Mouse (Mus musculus): ENCODE results near the gene Atf7ip. TPM values are rescaled to one million over a fixed set of nuclear protein-coding genes. Genes with fewer than 3 reads are reported as not detected.

Gene Atf7ip
- polyA plus RNA-seq, 1 experiment from 2014 or later = 49.8 TPM

DNA sequence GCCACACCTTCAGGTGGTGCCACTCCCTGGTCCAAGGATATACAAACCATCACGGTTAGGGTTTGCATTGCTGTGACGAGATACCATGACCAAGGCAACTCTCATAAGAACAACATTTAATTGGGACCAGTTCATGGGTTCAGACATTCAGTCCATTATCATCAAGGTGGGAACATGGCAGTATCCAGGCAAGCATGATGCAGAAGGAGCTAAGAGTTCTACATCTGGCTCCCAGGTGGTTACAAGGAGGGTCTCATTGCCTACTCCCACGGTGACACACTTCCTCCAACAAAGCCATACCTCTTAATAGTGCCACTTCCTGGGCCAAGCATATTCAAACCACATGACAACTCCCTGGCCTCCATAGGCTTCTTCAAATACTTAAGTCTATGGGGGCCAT is 2.7 kb downstream of the Atf7ip start:
- Histone ChIP-seq H3K9ac (ENCODE audit: low read length) (no peak overlapping the region), H3K4me3 (ENCODE audit: low read depth, low read length) (no peak overlapping the region), H3K27ac (replicated peaks; ENCODE audit: low read depth, low read length) (no peak overlapping the region), H3K27me3 (ENCODE audit: control insufficient read depth, insufficient read depth, low read length) (no peaks in the 10 kb centered on the region), H3K36me3 (ENCODE audit: control insufficient read depth, insufficient read depth, low read length) (no peaks in the 10 kb centered on the region), H3K4me2 (ENCODE audit: low read depth, severe bottlenecking) (no peak overlapping the region), H3K9me3 (ENCODE audit: control insufficient read depth, low read length) (no peaks in the 10 kb centered on the region), H3K4me1 (ENCODE audit: control insufficient read depth, insufficient read depth, low read length) (no peaks in the 10 kb centered on the region)
- ATAC-seq (ENCODE audit: insufficient number of reproducible peaks, low FRiP score, low TSS enrichment, low read depth) (no peak), DNase-seq (ENCODE audit: low spot score) (no peak)
- WGBS = 80% methylated on average over 3 of the region's 3 CpGs

DNA sequence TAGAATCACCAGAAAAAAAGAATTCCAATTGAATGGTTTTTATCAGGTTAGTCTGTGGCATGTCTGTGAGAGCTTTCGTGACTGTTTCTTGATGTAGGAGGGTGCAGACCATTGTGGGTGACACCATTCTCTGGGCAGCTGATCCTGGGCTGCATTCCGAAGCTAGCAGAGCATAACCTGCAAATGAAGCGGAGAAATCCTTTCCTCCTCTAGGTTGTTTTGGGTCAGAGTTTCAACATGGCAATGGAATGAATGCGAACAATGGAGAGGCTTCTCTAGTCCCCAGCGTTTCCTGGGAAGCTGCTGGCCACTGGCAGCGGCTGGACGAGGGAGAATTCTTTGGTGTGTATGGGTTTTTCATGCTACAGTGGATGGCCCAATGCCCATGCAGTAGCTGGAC is 5.0 kb downstream of the Atf7ip start:
- Histone ChIP-seq H3K36me3 (ENCODE audit: control insufficient read depth, insufficient read depth, low read length) (no peaks in the 10 kb centered on the region), H3K9ac (ENCODE audit: low read length) (no peak overlapping the region), H3K4me3 (ENCODE audit: low read depth, low read length) (no peak overlapping the region), H3K9me3 (ENCODE audit: control insufficient read depth, low read length) (0 out of 2 replicates have a peak, but pooled peaks cover 2% of the 10 kb centered on the region), H3K27ac (replicated peaks; ENCODE audit: low read depth, low read length) (no peak overlapping the region), H3K27me3 (ENCODE audit: control insufficient read depth, insufficient read depth, low read length) (no peaks in the 10 kb centered on the region), H3K4me1 (ENCODE audit: control insufficient read depth, insufficient read depth, low read length) (no peaks in the 10 kb centered on the region), H3K4me2 (ENCODE audit: low read depth, severe bottlenecking) (no peak overlapping the region)
- WGBS = 87% methylated on average over 7 of the region's 7 CpGs
- ATAC-seq (ENCODE audit: insufficient number of reproducible peaks, low FRiP score, low TSS enrichment, low read depth) (no peak), DNase-seq (ENCODE audit: low spot score) (no peak)

DNA sequence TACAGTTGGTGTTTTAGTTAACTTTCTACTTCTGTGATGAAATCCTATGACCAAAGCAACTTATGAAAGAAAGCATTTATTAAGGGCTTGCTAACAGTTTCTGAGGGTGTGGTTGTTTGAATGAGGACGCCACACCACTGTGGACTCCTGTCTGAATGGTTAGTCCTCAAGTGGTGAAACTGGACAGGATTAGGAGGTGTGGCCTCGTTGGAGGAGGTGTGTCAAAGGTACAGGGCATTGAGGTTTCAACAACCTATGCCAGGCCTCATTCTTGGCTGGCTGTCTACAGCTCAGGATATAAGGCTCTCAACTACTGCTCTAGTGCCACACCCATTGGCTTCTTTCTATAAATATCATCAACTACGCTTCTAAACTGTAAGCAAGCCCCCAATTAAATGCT is 6.4 kb downstream of the Atf7ip start:
- DNase-seq (ENCODE audit: low spot score) (no peak), ATAC-seq (ENCODE audit: insufficient number of reproducible peaks, low FRiP score, low TSS enrichment, low read depth) (no peak)
- Histone ChIP-seq H3K27ac (replicated peaks; ENCODE audit: low read depth, low read length) (no peak overlapping the region), H3K9me3 (ENCODE audit: control insufficient read depth, low read length) (0 out of 2 replicates have a peak, but pooled peaks cover 2% of the 10 kb centered on the region), H3K9ac (ENCODE audit: low read length) (no peak overlapping the region), H3K27me3 (ENCODE audit: control insufficient read depth, insufficient read depth, low read length) (no peaks in the 10 kb centered on the region), H3K4me1 (ENCODE audit: control insufficient read depth, insufficient read depth, low read length) (no peaks in the 10 kb centered on the region), H3K36me3 (ENCODE audit: control insufficient read depth, insufficient read depth, low read length) (no peaks in the 10 kb centered on the region), H3K4me3 (ENCODE audit: low read depth, low read length) (no peak overlapping the region), H3K4me2 (ENCODE audit: low read depth, severe bottlenecking) (no peak overlapping the region)
- 82% methylated on average over 3 of the region's 3 CpGs for WGBS

DNA sequence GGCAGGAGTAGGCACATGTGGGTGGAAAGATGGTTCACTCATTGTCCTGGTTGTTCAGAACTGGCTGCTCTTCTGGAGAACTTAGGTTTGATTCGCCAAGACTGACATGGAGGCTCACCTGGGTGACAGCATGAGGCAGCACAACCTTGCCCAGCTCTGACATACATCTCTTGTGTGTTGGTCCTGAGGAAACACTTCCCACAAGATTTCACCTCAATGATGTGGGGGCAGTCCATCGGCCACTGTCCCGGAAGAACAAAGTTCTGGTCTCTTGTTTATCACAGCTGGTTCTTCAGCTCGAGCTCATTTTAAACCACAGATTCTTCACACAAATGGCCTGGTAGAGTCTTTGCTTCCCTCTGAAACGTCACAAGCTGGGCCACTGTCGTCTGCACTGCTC is 10.7 kb downstream of the Atf7ip start:
- WGBS = 94% methylated on average over 6 of the region's 6 CpGs
- Histone ChIP-seq H3K4me2 (ENCODE audit: low read depth, severe bottlenecking) (no peak overlapping the region), H3K27ac (replicated peaks; ENCODE audit: low read depth, low read length) (no peak overlapping the region), H3K9ac (ENCODE audit: low read length) (no peak overlapping the region), H3K27me3 (ENCODE audit: control insufficient read depth, insufficient read depth, low read length) (no peaks in the 10 kb centered on the region), H3K4me1 (ENCODE audit: control insufficient read depth, insufficient read depth, low read length) (no peaks in the 10 kb centered on the region), H3K36me3 (ENCODE audit: control insufficient read depth, insufficient read depth, low read length) (no peaks in the 10 kb centered on the region), H3K9me3 (ENCODE audit: control insufficient read depth, low read length) (0 out of 2 replicates have a peak, but pooled peaks cover 2% of the 10 kb centered on the region), H3K4me3 (ENCODE audit: low read depth, low read length) (no peak overlapping the region)
- DNase-seq (ENCODE audit: low spot score) (no peak), ATAC-seq (ENCODE audit: insufficient number of reproducible peaks, low FRiP score, low TSS enrichment, low read depth) (no peak)

DNA sequence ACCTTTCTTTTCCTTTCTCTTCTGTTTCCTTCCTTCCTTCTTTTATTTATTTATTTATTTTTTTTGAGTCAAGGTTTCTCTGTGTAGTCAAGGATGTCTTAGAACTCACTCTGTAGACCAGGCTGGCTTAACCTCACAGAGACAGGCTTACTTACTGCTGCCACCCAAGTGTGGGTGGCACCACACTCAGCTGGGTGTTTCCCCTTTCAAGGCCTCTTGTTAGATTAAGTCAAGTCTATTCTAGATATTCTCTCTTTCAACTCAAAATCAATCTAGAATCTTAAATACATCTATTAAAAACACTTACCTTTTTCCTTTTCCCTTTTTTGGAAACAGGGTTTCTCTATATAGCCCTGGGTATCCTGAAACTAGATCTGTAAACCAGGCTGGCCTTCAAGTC is 11.3 kb downstream of the Atf7ip start:
- ATAC-seq (ENCODE audit: insufficient number of reproducible peaks, low FRiP score, low TSS enrichment, low read depth) = no peak
- Histone ChIP-seq H3K9ac (ENCODE audit: low read length) (no peak overlapping the region), H3K4me3 (ENCODE audit: low read depth, low read length) (no peak overlapping the region), H3K27me3 (ENCODE audit: control insufficient read depth, insufficient read depth, low read length) (no peaks in the 10 kb centered on the region), H3K27ac (replicated peaks; ENCODE audit: low read depth, low read length) (no peak overlapping the region), H3K9me3 (ENCODE audit: control insufficient read depth, low read length) (0 out of 2 replicates have a peak, but pooled peaks cover 2% of the 10 kb centered on the region), H3K36me3 (ENCODE audit: control insufficient read depth, insufficient read depth, low read length) (no peaks in the 10 kb centered on the region), H3K4me2 (ENCODE audit: low read depth, severe bottlenecking) (no peak overlapping the region), H3K4me1 (ENCODE audit: control insufficient read depth, insufficient read depth, low read length) (no peaks in the 10 kb centered on the region)
- no peak for DNase-seq (ENCODE audit: low spot score)

DNA sequence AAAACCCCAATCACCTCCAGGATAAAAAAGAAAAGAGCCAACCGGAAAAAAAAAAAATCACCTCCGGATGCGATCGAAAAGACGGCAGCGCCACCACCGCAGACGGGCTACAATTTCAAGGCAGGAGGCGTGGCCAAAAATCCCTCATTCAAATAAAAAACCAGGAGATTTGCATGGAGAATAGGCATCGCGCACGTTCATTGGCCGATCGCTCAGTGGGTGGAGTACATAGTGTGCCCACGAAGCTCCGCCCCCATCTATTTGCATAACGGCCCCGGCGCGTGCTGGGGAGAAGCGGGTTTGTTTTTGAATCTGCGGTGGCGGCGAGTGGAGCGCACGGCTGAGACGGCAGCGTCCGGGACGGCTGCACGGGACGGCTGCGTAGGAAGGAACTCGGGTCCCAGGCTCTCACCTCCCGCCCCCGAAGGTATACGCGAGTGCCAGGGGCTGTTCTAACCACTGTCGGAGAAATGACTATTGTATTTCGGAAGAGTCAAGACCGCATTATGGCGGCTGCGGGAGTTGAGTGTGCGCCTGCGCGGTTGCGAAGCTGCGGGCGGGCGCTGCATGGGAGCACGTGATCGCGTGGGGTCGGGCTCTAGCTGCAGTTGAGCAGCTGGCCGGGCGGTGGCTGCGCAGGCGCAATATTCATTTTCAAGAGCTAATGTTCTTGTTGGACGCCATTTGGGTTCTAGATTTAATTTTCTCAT is 12.7 kb downstream of the Atf7ip start:
- peak overlapping the region; percentile 68 for H3K9ac ChIP-seq (ENCODE audit: low read length)
- ATAC-seq (ENCODE audit: insufficient number of reproducible peaks, low FRiP score, low TSS enrichment, low read depth) (peak; percentile 97), DNase-seq (ENCODE audit: low spot score) (peak; percentile 94)
- no peaks in the 10 kb centered on the region for H3K4me1 ChIP-seq (ENCODE audit: control insufficient read depth, insufficient read depth, low read length)
- H3K27me3 ChIP-seq (ENCODE audit: control insufficient read depth, insufficient read depth, low read length) = no peaks in the 10 kb centered on the region
- peak overlapping the region; percentile 31 for H3K4me2 ChIP-seq (ENCODE audit: low read depth, severe bottlenecking)
- peak overlapping the region; percentile 59 for H3K4me3 ChIP-seq (ENCODE audit: low read depth, low read length)
- H3K9me3 ChIP-seq (ENCODE audit: control insufficient read depth, low read length) = 0 out of 2 replicates have a peak, but pooled peaks cover 2% of the 10 kb centered on the region
- no peaks in the 10 kb centered on the region; the same call in 1 of the 2 replicates for H3K36me3 ChIP-seq (ENCODE audit: control insufficient read depth, insufficient read depth, low read length)
- WGBS = under 1% methylated on average over 59 of the region's 59 CpGs
- H3K27ac ChIP-seq (replicated peaks; ENCODE audit: low read depth, low read length) = peak overlapping the region; percentile 90

DNA sequence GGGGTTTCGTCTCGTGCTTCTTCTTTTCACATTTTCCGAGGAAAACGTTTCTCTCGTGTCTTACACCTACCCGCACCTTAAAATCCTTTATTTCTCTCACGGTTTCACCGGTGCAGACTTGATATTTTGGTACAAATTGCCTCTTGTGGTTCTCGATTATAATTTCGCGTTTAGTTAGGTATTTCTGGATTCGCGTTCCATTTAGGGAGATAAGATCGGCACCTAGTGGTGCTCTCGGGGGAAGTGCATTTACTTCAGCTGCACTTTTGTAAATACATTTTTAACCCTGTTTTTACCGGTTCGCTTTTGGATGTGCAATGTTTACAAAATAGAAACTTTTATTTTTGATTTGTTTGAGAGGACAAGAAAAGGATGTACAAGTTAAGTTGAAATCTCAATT is 13.3 kb downstream of the Atf7ip start:
- H3K27me3 ChIP-seq (ENCODE audit: control insufficient read depth, insufficient read depth, low read length) = no peaks in the 10 kb centered on the region
- DNase-seq (ENCODE audit: low spot score) = no peak
- peak overlapping the region; percentile 90 for H3K27ac ChIP-seq (replicated peaks; ENCODE audit: low read depth, low read length)
- peak overlapping the region; percentile 31 for H3K4me2 ChIP-seq (ENCODE audit: low read depth, severe bottlenecking)
- H3K9ac ChIP-seq (ENCODE audit: low read length) = peak overlapping the region; percentile 68
- no peaks in the 10 kb centered on the region for H3K4me1 ChIP-seq (ENCODE audit: control insufficient read depth, insufficient read depth, low read length)
- H3K9me3 ChIP-seq (ENCODE audit: control insufficient read depth, low read length) = 0 out of 2 replicates have a peak, but pooled peaks cover under 1% of the 10 kb centered on the region
- whole genome bisulfite sequencing = 2% methylated on average over 17 of the region's 17 CpGs
- H3K36me3 ChIP-seq (ENCODE audit: control insufficient read depth, insufficient read depth, low read length) = no peaks in the 10 kb centered on the region; the same call in 1 of the 2 replicates
- ATAC-seq (ENCODE audit: insufficient number of reproducible peaks, low FRiP score, low TSS enrichment, low read depth) = no peak
- H3K4me3 ChIP-seq (ENCODE audit: low read depth, low read length) = peak overlapping the region; percentile 59

DNA sequence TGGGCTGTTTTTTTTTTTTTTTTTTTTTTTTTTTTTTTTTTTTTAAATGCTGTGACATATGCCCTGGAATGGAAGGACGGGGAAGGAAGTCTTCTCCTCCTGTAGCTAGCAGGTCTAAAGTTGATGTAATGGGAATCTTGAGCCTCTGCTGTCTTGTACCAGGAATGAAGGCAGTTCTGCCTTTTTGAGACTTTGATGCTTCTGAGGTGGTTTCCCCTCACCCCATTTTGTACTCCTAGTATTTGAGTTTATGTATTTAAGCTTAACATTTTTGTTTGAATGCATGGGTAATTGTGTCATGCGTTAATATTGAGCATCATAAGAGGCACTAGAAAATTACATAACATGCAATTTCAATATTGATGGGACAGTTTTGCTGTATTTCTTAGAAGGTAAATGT is 14.4 kb downstream of the Atf7ip start:
- no peaks in the 10 kb centered on the region; the same call in 1 of the 2 replicates for H3K9me3 ChIP-seq (ENCODE audit: control insufficient read depth, low read length)
- no peak for DNase-seq (ENCODE audit: low spot score)
- no peak overlapping the region for H3K4me3 ChIP-seq (ENCODE audit: low read depth, low read length)
- no peak overlapping the region for H3K4me2 ChIP-seq (ENCODE audit: low read depth, severe bottlenecking)
- no peaks in the 10 kb centered on the region for H3K4me1 ChIP-seq (ENCODE audit: control insufficient read depth, insufficient read depth, low read length)
- H3K9ac ChIP-seq (ENCODE audit: low read length) = no peak overlapping the region
- ATAC-seq (ENCODE audit: insufficient number of reproducible peaks, low FRiP score, low TSS enrichment, low read depth) = no peak
- 77% methylated on average over 2 of the region's 2 CpGs for WGBS
- H3K27me3 ChIP-seq (ENCODE audit: control insufficient read depth, insufficient read depth, low read length) = no peaks in the 10 kb centered on the region
- H3K27ac ChIP-seq (replicated peaks; ENCODE audit: low read depth, low read length) = no peak overlapping the region
- no peaks in the 10 kb centered on the region; the same call in 1 of the 2 replicates for H3K36me3 ChIP-seq (ENCODE audit: control insufficient read depth, insufficient read depth, low read length)
